Mouse (Mus musculus): ENCODE measurements at regions not wholly inside any gene's neighbourhood (a gene's known extent, or its start where the extent isn't known, plus 50 kb on each side); places are given as distances from the start of the nearest gene placed in this dataset.

GRCm38 (mm10) chr2:170257671-170258235 is 109.8 kb upstream of the Zfp217 start:
- TF ChIP-seq CTCF (IDR thresholded peaks at IDR 0.05; ENCODE audit: low read depth) (no peak), EP300 (optimal IDR thresholded peaks at IDR 0.05) (no peak)
